Mouse (Mus musculus) forebrain, embryonic 12.5 days (tissue): ENCODE results near the gene 1700025F22Rik. TPM values are rescaled to one million over a fixed set of nuclear protein-coding genes. Genes with fewer than 3 reads are reported as not detected.
A peak's percentile ranks its signal among the peaks of the same experiment; 100 is the strongest.
"Not testable (repeated sequence)": the region's sequence is repeated elsewhere in the genome, so short reads cannot be mapped to it uniquely, and the experiment has no call there.

ENCODE experiments used
- ATAC-seq: fragments of 200-750 bp; cut with Nextera tagmentation; 2 replicates; pipeline ENCODE4 v1.8.0; 2017; ENCODE audit warnings: moderate TSS enrichment; ENCODE audit not compliant: low FRiP score
- H3K27ac ChIP-seq: fragments of 300-500 bp; sonication (generic); 2 replicates; pipeline ENCODE4 v1.5.1; 2016; ENCODE audit warnings: mild to moderate bottlenecking
- H3K27me3 ChIP-seq: fragments of 300-500 bp; sonication (generic); 2 replicates; pipeline ENCODE4 v1.6.1; 2016; ENCODE audit warnings: mild to moderate bottlenecking
- H3K36me3 ChIP-seq: fragments of 300-500 bp; sonication (generic); replicated peaks from 2 replicates; pipeline ENCODE4 v1.6.1; 2016; ENCODE audit warnings: mild to moderate bottlenecking
- H3K4me1 ChIP-seq: fragments of 300-500 bp; sonication (generic); 2 replicates; pipeline ENCODE4 v1.6.1; 2016
- H3K4me2 ChIP-seq: fragments of 300-500 bp; sonication (generic); 2 replicates; pipeline ENCODE4 v1.6.1; 2016; ENCODE audit warnings: mild to moderate bottlenecking, moderate library complexity
- H3K4me3 ChIP-seq: fragments of 300-500 bp; sonication (generic); replicated peaks from 2 replicates; pipeline ENCODE4 v1.5.1; 2016; ENCODE audit warnings: mild to moderate bottlenecking
- H3K9ac ChIP-seq: fragments of 300-500 bp; sonication (generic); 2 replicates; pipeline ENCODE4 v1.6.1; 2016; ENCODE audit warnings: mild to moderate bottlenecking
- H3K9me3 ChIP-seq: fragments of 300-500 bp; sonication (generic); 2 replicates; pipeline ENCODE4 v1.6.1; 2016
- WGBS: fragments of 180-500 bp; shearing (Covaris S2); methylation state at CpG from one replicate; pipeline ENCODE4 v1.1.7; 2016; 5-methylcytosine and 5-hydroxymethylcytosine counted together
- polyA plus RNA-seq: library from polyadenylated mRNA; unstranded; fragments of >200 nt; fragmentation: Nextera tagmentation; extraction: Ambion mirVana; gene quantifications from 2 replicates; pipeline ENCODE4 v1.2.1, GENCODE M21; 2016

Gene 1700025F22Rik
- polyA plus RNA-seq, 1 experiment from 2014 or later: not detected

DNA sequence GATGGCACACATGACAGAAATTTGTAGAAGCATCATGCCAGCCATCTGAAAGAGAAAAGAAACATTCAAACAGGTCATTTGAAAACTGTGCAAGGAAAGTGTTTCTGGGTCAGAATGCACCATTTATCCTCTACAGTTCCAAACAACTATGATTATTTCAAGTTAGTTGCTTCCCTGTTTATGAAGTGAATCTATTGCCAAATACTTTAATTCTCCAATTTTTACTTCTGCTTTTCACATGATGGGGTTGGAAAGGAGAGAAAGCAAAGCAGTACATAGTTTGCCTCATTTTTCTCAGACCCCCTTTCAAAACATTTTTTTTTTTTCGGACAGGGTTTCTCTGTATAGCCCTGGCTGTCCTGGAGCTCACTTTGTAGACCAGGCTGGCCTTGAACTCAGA is 63.2 kb downstream of the 1700025F22Rik start:
- no peaks in the 10 kb centered on the region for H3K36me3 ChIP-seq
- H3K9ac ChIP-seq: no peak overlapping the region
- no peak overlapping the region for H3K4me2 ChIP-seq
- H3K9me3 ChIP-seq: no peaks in the 10 kb centered on the region
- no peaks in the 10 kb centered on the region for H3K27me3 ChIP-seq
- ATAC-seq: no peak
- no peak overlapping the region for H3K4me3 ChIP-seq
- H3K27ac ChIP-seq: no peak overlapping the region
- WGBS: 84% methylated on average over 1 of the region's 1 CpGs
- no peaks in the 10 kb centered on the region for H3K4me1 ChIP-seq

DNA sequence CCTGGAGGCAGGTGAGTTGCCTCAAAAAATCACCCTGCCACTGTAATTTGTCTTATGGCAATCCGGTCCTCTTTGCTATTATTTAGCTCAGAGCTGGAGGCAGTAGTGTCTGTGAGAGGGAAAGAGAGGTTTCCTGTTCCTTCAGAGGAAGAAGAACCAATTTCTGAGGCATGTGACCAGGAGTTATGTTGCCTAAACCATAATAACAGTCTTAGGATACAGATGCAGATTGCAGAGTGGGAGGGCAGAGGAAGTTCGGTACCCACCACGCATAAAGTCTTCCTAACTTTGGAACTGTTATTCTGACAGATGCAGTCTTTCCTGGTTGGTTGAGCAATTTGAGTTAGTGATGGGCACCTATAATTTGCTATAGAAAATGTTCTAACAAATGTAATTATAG is 66.7 kb downstream of the 1700025F22Rik start:
- WGBS: 86% methylated on average over 3 of the region's 3 CpGs
- no peaks in the 10 kb centered on the region for H3K9me3 ChIP-seq

DNA sequence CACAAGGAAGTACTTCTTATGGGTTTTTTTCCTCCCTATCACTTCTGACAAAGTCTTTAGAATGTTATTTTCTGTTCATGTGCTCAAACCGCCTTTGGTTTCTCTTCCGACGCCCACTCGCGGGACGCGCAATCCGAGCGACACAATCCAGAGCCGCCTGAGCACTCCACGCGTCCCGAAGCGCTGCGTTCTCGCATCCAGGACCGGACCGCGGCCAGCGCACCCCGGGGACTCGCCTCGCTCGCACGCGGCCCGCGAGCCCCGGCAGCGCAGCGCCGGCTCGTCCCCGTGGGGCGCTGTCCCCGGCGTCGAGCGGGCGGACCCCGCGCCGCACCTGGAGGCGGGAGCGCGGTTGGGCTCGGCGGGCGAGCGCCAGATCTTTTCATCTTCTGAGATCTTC is 73.0 kb downstream of the 1700025F22Rik start:
- not testable (repeated sequence) for ATAC-seq
- 6% methylated on average over 50 of the region's 50 CpGs for WGBS

More for the DNA sequence above, 66.7 kb downstream of the 1700025F22Rik start:
- Histone ChIP-seq H3K36me3 (no peaks in the 10 kb centered on the region), H3K27ac (no peak overlapping the region), H3K4me1 (no peaks in the 10 kb centered on the region), H3K9ac (no peak overlapping the region), H3K27me3 (peaks cover 2% of the 10 kb centered on the region; the same call in 1 of the 2 replicates), H3K4me2 (no peak overlapping the region), H3K4me3 (no peak overlapping the region)
- ATAC-seq: no peak

More for the DNA sequence above, 73.0 kb downstream of the 1700025F22Rik start:
- peak overlapping the region; percentile 36 for H3K4me3 ChIP-seq
- H3K27me3 ChIP-seq: peaks cover 13% of the 10 kb centered on the region
- not testable (repeated sequence) for H3K9me3 ChIP-seq, H3K36me3 ChIP-seq, H3K27ac ChIP-seq, H3K9ac ChIP-seq, H3K4me1 ChIP-seq
- H3K4me2 ChIP-seq: peak overlapping the region; percentile 50

Other genes starting within 250 kb of the 1700025F22Rik start
- gene Zp1, start 244.7 kb downstream of the 1700025F22Rik start, polyA plus RNA-seq: not detected in 2 replicates
- gene Ptgdr2, start 228.2 kb downstream of the 1700025F22Rik start, polyA plus RNA-seq: 0.08 TPM in 1 of 2 replicates, not detected in the other
- 26.2 and 27.0 TPM in 2 replicates for gene Ccdc86, start 216.1 kb downstream of the 1700025F22Rik start, polyA plus RNA-seq
- gene Ms4a10, start 190.7 kb downstream of the 1700025F22Rik start, polyA plus RNA-seq: not detected in 2 replicates
- gene Ms4a15, start 172.1 kb downstream of the 1700025F22Rik start, polyA plus RNA-seq: not detected in 2 replicates
- gene Ms4a18, start 147.3 kb downstream of the 1700025F22Rik start, polyA plus RNA-seq: not detected in 2 replicates
- gene Ms4a8a, start 84.2 kb downstream of the 1700025F22Rik start, polyA plus RNA-seq: not detected in 2 replicates
- not detected in 2 replicates for gene 1700017D01Rik, start 34.4 kb downstream of the 1700025F22Rik start, polyA plus RNA-seq
- gene Ms4a13, start 31.4 kb upstream of the 1700025F22Rik start, polyA plus RNA-seq: not detected in 2 replicates
- gene Ms4a12, start 67.1 kb upstream of the 1700025F22Rik start, polyA plus RNA-seq: not detected in 2 replicates
- not detected in 2 replicates for gene Ms4a1, start 100.9 kb upstream of the 1700025F22Rik start, polyA plus RNA-seq
- gene Ms4a5, start 118.6 kb upstream of the 1700025F22Rik start, polyA plus RNA-seq: not detected in 2 replicates
- gene Ms4a14, start 149.1 kb upstream of the 1700025F22Rik start, polyA plus RNA-seq: not detected in 2 replicates
- gene Ms4a7, start 170.8 kb upstream of the 1700025F22Rik start, polyA plus RNA-seq: 1.5 and 1.9 TPM in 2 replicates
- 1.4 and 2.4 TPM in 2 replicates for gene Ms4a4a, start 210.2 kb upstream of the 1700025F22Rik start, polyA plus RNA-seq
- gene Ms4a4c, start 239.4 kb upstream of the 1700025F22Rik start, polyA plus RNA-seq: not detected in 2 replicates